9 mouse cellular contexts compared by ENCODE assay signal in the genomic region with DNA sequence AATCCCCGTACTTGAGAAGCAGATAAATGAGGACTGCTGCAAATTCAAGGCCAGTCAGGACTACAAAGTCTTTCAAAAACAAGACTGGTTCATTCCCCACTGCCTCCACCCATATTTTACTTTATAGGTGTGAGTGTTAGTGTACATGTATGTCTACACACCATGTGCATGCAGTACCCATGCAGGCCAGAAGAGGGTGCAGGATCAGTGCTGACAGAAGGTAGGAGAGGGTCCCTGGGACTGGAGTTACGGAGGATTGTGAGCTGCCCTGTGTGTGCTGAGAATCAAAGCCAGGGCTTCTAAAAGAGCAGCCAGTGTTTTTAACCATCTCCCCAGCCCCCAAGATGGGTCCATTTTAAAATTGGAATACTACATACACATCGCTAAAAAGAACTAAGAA. TPM values are rescaled to one million over a fixed set of nuclear protein-coding genes. Genes with fewer than 3 reads are reported as not detected.
DNase-seq lines count a peak whose midpoint lies in the region; ATAC-seq and TF ChIP-seq lines count a peak whose summit lies in the region.
"Had no signal": no experiment of that assay in that cellular context is flagged by ENCODE, and none has a peak within 500 bp of the region (broad histone marks: within the 10 kb centered on the region; RNA-seq: fewer than 3 reads in every experiment).

No protein-coding gene starts in this region.

- H3K9me3 ChIP-seq in lung, embryonic 14.5 days (ENCODE audit: low read depth, low read length), result no peaks in the 10 kb centered on the region
- H3K9me3 ChIP-seq in embryonic facial prominence, embryonic 10.5 days, result no peaks in the 10 kb centered on the region
- no peaks in the 10 kb centered on the region for H3K9me3 ChIP-seq in stomach, postnatal 0 days (ENCODE audit: control insufficient read depth, low read length)
- H3K9me3 ChIP-seq in midbrain, embryonic 16.5 days (replicated peaks; ENCODE audit: control insufficient read depth, low read length, poor library complexity, severe bottlenecking), result no peaks in the 10 kb centered on the region

- peaks cover 20% of the 10 kb centered on the region for H3K36me3 ChIP-seq in lung, embryonic 14.5 days (ENCODE audit: insufficient read depth)
- peaks cover 30% of the 10 kb centered on the region for H3K36me3 ChIP-seq in embryonic facial prominence, embryonic 10.5 days (replicated peaks)
- peaks cover 1% of the 10 kb centered on the region; the same call in 1 of the 2 replicates for H3K36me3 ChIP-seq in stomach, postnatal 0 days (ENCODE audit: control insufficient read depth, insufficient read depth, low read length)
- H3K36me3 ChIP-seq in midbrain, embryonic 16.5 days (ENCODE audit: control insufficient read depth, insufficient read depth, low read length), result peaks cover 4% of the 10 kb centered on the region

- TF ChIP-seq EP300 in stomach, postnatal 0 days (optimal IDR thresholded peaks at IDR 0.05), result no peak

- no peak overlapping the region for H3K27ac ChIP-seq in lung, embryonic 14.5 days (ENCODE audit: low read depth)
- H3K27ac ChIP-seq in embryonic facial prominence, embryonic 10.5 days (replicated peaks), result no peak overlapping the region
- H3K27ac ChIP-seq in stomach, postnatal 0 days (replicated peaks), result no peak overlapping the region
- no peak overlapping the region for H3K27ac ChIP-seq in midbrain, embryonic 16.5 days (ENCODE audit: low read length)

- WGBS in lung, embryonic 14.5 days, result 80% methylated on average over 3 of the region's 3 CpGs
- WGBS in embryonic facial prominence, embryonic 10.5 days, result 83% methylated on average over 3 of the region's 3 CpGs
- WGBS in stomach, postnatal 0 days, result 85% methylated on average over 3 of the region's 3 CpGs
- 83% methylated on average over 3 of the region's 3 CpGs for WGBS in midbrain, embryonic 16.5 days

- H3K27me3 ChIP-seq in lung, embryonic 14.5 days (ENCODE audit: insufficient read depth, low read length), result no peaks in the 10 kb centered on the region
- H3K27me3 ChIP-seq in embryonic facial prominence, embryonic 10.5 days (replicated peaks; ENCODE audit: low read depth, poor library complexity, severe bottlenecking), result no peaks in the 10 kb centered on the region
- H3K27me3 ChIP-seq in stomach, postnatal 0 days (ENCODE audit: control insufficient read depth, insufficient read depth, low read length), result no peaks in the 10 kb centered on the region
- H3K27me3 ChIP-seq in midbrain, embryonic 16.5 days (ENCODE audit: control insufficient read depth, insufficient read depth, low read depth, low read length), result no peaks in the 10 kb centered on the region
- H3K27me3 ChIP-seq: Patski had no signal

- H3K4me1 ChIP-seq in lung, embryonic 14.5 days (ENCODE audit: insufficient read depth), result no peaks in the 10 kb centered on the region
- H3K4me1 ChIP-seq in embryonic facial prominence, embryonic 10.5 days, result no peaks in the 10 kb centered on the region
- no peaks in the 10 kb centered on the region for H3K4me1 ChIP-seq in stomach, postnatal 0 days (replicated peaks; ENCODE audit: control insufficient read depth, insufficient read depth)
- H3K4me1 ChIP-seq in midbrain, embryonic 16.5 days (ENCODE audit: control insufficient read depth, insufficient read depth, low read length), result no peaks in the 10 kb centered on the region

- no peak overlapping the region for H3K9ac ChIP-seq in lung, embryonic 14.5 days
- no peak overlapping the region for H3K9ac ChIP-seq in stomach, postnatal 0 days (ENCODE audit: low read length)
- no peak overlapping the region for H3K9ac ChIP-seq in midbrain, embryonic 16.5 days (ENCODE audit: low read depth, low read length)

- no peak overlapping the region for H3K4me2 ChIP-seq in lung, embryonic 14.5 days
- no peak overlapping the region for H3K4me2 ChIP-seq in stomach, postnatal 0 days (replicated peaks; ENCODE audit: low read depth)
- H3K4me2 ChIP-seq in midbrain, embryonic 16.5 days (ENCODE audit: low read length), result no peak overlapping the region

- ATAC-seq in lung, embryonic 14.5 days (ENCODE audit: insufficient read depth), result no peak
- ATAC-seq in stomach, postnatal 0 days (ENCODE audit: low FRiP score, low TSS enrichment), result no peak
- ATAC-seq in midbrain, embryonic 16.5 days, result no peak
- ATAC-seq: Patski had no signal

- DNase-seq in embryo, embryonic 10 days (ENCODE audit: low spot score), result peak; percentile 47
- no peak for DNase-seq in embryo, embryonic 9.5 days (ENCODE audit: extremely low spot score)
- peak; percentile 54 for DNase-seq in lung, embryonic 14.5 days
- DNase-seq in lung, adult 18-20 months, result no peak
- peak; percentile 44 for DNase-seq in embryonic facial prominence, embryonic 10.5 days (ENCODE audit: low spot score)
- DNase-seq in stomach, postnatal 0 days (ENCODE audit: low spot score), result peak; percentile 57
- no peak for DNase-seq in adrenal gland, adult (ENCODE audit: inconsistent age in 2 of 2, low spot score in 1 of 2)

- H3K4me3 ChIP-seq in lung, embryonic 14.5 days (ENCODE audit: low read depth, low read length), result no peak overlapping the region
- no peak overlapping the region for H3K4me3 ChIP-seq in embryonic facial prominence, embryonic 10.5 days
- no peak overlapping the region for H3K4me3 ChIP-seq in stomach, postnatal 0 days (ENCODE audit: low read depth, low read length)
- H3K4me3 ChIP-seq in midbrain, embryonic 16.5 days (ENCODE audit: low read depth, low read length), result no peak overlapping the region

- peak; percentile 75 for TF ChIP-seq CTCF in lung, embryonic 14.5 days (IDR thresholded peaks at IDR 0.05; ENCODE audit: low read depth)
- peak; percentile 75 for TF ChIP-seq CTCF in stomach, postnatal 0 days (IDR thresholded peaks at IDR 0.05; ENCODE audit: low read depth)

RNA-seq across cellular contexts. Expression of a gene that starts 8.4 kb away (rescaled TPM):
- 275 and 293 TPM in 2 replicates for polyA plus RNA-seq in lung, embryonic 14.5 days (2014; fragmentation: Nextera tagmentation; extraction: Ambion mirVana)
- 384 and 394 TPM in 2 replicates for polyA plus RNA-seq in embryonic facial prominence, embryonic 10.5 days (2016; fragmentation: Nextera tagmentation; extraction: Ambion mirVana)
- 234 and 253 TPM in 2 replicates for polyA plus RNA-seq in stomach, postnatal 0 days (2015; fragmentation: Nextera tagmentation; extraction: Ambion mirVana)
- 321 and 344 TPM in 2 replicates for polyA plus RNA-seq in midbrain, embryonic 16.5 days (2015; fragmentation: Nextera tagmentation; extraction: Ambion mirVana)

RNA-seq across cellular contexts. Expression of a gene that starts 21.0 kb away (rescaled TPM):
- polyA plus RNA-seq in lung, embryonic 14.5 days (2014; fragmentation: Nextera tagmentation; extraction: Ambion mirVana), result 10.0 and 12.3 TPM in 2 replicates
- 0.68 and 4.9 TPM in 2 replicates for polyA plus RNA-seq in embryonic facial prominence, embryonic 10.5 days (2016; fragmentation: Nextera tagmentation; extraction: Ambion mirVana)
- 13.4 and 14.1 TPM in 2 replicates for polyA plus RNA-seq in stomach, postnatal 0 days (2015; fragmentation: Nextera tagmentation; extraction: Ambion mirVana)
- 7.7 and 9.2 TPM in 2 replicates for polyA plus RNA-seq in midbrain, embryonic 16.5 days (2015; fragmentation: Nextera tagmentation; extraction: Ambion mirVana)

RNA-seq across cellular contexts. Expression of a gene that starts 48.4 kb away (rescaled TPM):
- polyA plus RNA-seq in lung, embryonic 14.5 days (2014; fragmentation: Nextera tagmentation; extraction: Ambion mirVana), result 73.4 and 77.4 TPM in 2 replicates
- 1.7 and 1.8 TPM in 2 replicates for polyA plus RNA-seq in embryonic facial prominence, embryonic 10.5 days (2016; fragmentation: Nextera tagmentation; extraction: Ambion mirVana)
- polyA plus RNA-seq in stomach, postnatal 0 days (2015; fragmentation: Nextera tagmentation; extraction: Ambion mirVana), result 55.0 and 60.2 TPM in 2 replicates
- polyA plus RNA-seq in midbrain, embryonic 16.5 days (2015; fragmentation: Nextera tagmentation; extraction: Ambion mirVana), result 0.37 and 0.60 TPM in 2 replicates

RNA-seq across cellular contexts. Expression of a gene that starts 49.3 kb away (rescaled TPM):
- polyA plus RNA-seq in lung, embryonic 14.5 days (2014; fragmentation: Nextera tagmentation; extraction: Ambion mirVana), result 41.6 and 43.3 TPM in 2 replicates
- 40.2 and 43.7 TPM in 2 replicates for polyA plus RNA-seq in embryonic facial prominence, embryonic 10.5 days (2016; fragmentation: Nextera tagmentation; extraction: Ambion mirVana)
- polyA plus RNA-seq in stomach, postnatal 0 days (2015; fragmentation: Nextera tagmentation; extraction: Ambion mirVana), result 74.6 and 85.7 TPM in 2 replicates
- 29.7 and 30.3 TPM in 2 replicates for polyA plus RNA-seq in midbrain, embryonic 16.5 days (2015; fragmentation: Nextera tagmentation; extraction: Ambion mirVana)

Comparison
In these comparisons a context has a peak if more than half of its experiments do, and no peak if none do; other contexts are left out.
1. DNase-seq: peak in embryo, embryonic 10 days (single experiment), lung, embryonic 14.5 days (single experiment), embryonic facial prominence, embryonic 10.5 days (single experiment) and stomach, postnatal 0 days (single experiment); none in embryo, embryonic 9.5 days (single experiment), lung, adult 18-20 months (0 of 2) and adrenal gland, adult (0 of 2).
2. RNA of a gene that starts 48.4 kb away (polyA plus RNA-seq): 73.4 to 77.4 TPM in lung, embryonic 14.5 days and 55.0 to 60.2 TPM in stomach, postnatal 0 days; 1.7 to 1.8 TPM in embryonic facial prominence, embryonic 10.5 days and 0.37 to 0.60 TPM in midbrain, embryonic 16.5 days; every median in the first group is over 10 times any median in the second.